In the genomic region with DNA sequence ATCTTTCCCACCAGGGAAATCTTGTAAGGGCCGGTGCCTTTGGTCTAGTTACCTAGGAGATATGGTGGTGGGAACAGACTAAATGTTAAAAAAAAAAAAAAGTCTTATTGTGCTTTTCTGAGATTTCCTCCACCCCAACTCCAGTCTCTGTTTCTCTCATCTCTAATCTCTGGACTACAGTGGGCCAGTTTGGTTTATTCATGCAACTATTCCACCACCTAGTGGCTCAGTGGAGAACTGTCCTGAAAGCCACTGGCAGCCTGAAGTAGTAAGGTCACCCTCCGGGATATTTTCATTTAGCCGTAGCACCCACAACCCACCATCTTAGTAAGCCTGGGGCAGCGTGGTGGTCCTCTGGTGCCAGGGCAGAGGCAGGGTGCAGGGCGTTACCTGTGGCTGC, we compare ENCODE assay signal across 9 mouse cellular contexts. TPM values are rescaled to one million over a fixed set of nuclear protein-coding genes. Genes with fewer than 3 reads are reported as not detected.
A peak's percentile ranks its signal among the peaks of the same experiment; 100 is the strongest.
DNase-seq lines count a peak whose midpoint lies in the region; ATAC-seq and TF ChIP-seq lines count a peak whose summit lies in the region.
"Had no signal": no experiment of that assay in that cellular context is flagged by ENCODE, and none has a peak within 500 bp of the region (broad histone marks: within the 10 kb centered on the region; RNA-seq: fewer than 3 reads in every experiment).

No protein-coding gene starts in this region.

- H3K4me1 ChIP-seq in forebrain, embryonic 15.5 days: peaks cover 11% of the 10 kb centered on the region; the same call in 1 of the 2 replicates
- H3K4me1 ChIP-seq in hindbrain, embryonic 16.5 days (ENCODE audit: control insufficient read depth, insufficient read depth, low read depth, low read length): no peaks in the 10 kb centered on the region; the same call in 1 of the 2 replicates
- H3K4me1 ChIP-seq in midbrain, postnatal 0 days (ENCODE audit: insufficient read depth, low read length): no peaks in the 10 kb centered on the region
- H3K4me1 ChIP-seq in stomach, embryonic 16.5 days (ENCODE audit: control insufficient read depth, insufficient read depth, low read length): peaks cover 17% of the 10 kb centered on the region
- H3K4me1 ChIP-seq: heart, embryonic 15.5 days had no signal

- H3K9me3 ChIP-seq in forebrain, embryonic 15.5 days: no peaks in the 10 kb centered on the region
- H3K9me3 ChIP-seq in hindbrain, embryonic 16.5 days (ENCODE audit: control insufficient read depth, low read length): no peaks in the 10 kb centered on the region
- H3K9me3 ChIP-seq in midbrain, postnatal 0 days (ENCODE audit: low read length): no peaks in the 10 kb centered on the region
- H3K9me3 ChIP-seq in stomach, embryonic 16.5 days (replicated peaks; ENCODE audit: control insufficient read depth, low read length): no peaks in the 10 kb centered on the region
- H3K9me3 ChIP-seq: heart, embryonic 15.5 days had no signal

- peak; percentile 94 for TF ChIP-seq CTCF in midbrain, postnatal 0 days (IDR thresholded peaks at IDR 0.05)

- H3K36me3 ChIP-seq in forebrain, embryonic 15.5 days: no peaks in the 10 kb centered on the region
- no peaks in the 10 kb centered on the region for H3K36me3 ChIP-seq in hindbrain, embryonic 16.5 days (ENCODE audit: control insufficient read depth, insufficient read depth, low read length)
- no peaks in the 10 kb centered on the region for H3K36me3 ChIP-seq in midbrain, postnatal 0 days (ENCODE audit: insufficient read depth, low read length)
- H3K36me3 ChIP-seq in stomach, embryonic 16.5 days (ENCODE audit: control insufficient read depth, insufficient read depth, low read length): no peaks in the 10 kb centered on the region
- H3K36me3 ChIP-seq: heart, embryonic 15.5 days had no signal

- intact Hi-C loops in left cerebral cortex, postnatal 10 days (cut with DNase I): loop anchor here (5.0 kb wide), 3 partner anchors 62 to 262 kb away; partner anchors contain the start of gene Kdelr1

- no peak overlapping the region for H3K4me3 ChIP-seq in forebrain, embryonic 15.5 days
- no peak overlapping the region for H3K4me3 ChIP-seq in hindbrain, embryonic 16.5 days (ENCODE audit: low read length)
- no peak overlapping the region for H3K4me3 ChIP-seq in midbrain, postnatal 0 days (ENCODE audit: low read depth, low read length)
- H3K4me3 ChIP-seq in stomach, embryonic 16.5 days (replicated peaks; ENCODE audit: low read length): no peak overlapping the region
- H3K4me3 ChIP-seq: heart, embryonic 15.5 days had no signal

- H3K27ac ChIP-seq in forebrain, embryonic 15.5 days (replicated peaks): no peak overlapping the region
- no peak overlapping the region for H3K27ac ChIP-seq in hindbrain, embryonic 16.5 days (ENCODE audit: low read depth, low read length)
- H3K27ac ChIP-seq in midbrain, postnatal 0 days (ENCODE audit: low read depth, low read length): no peak overlapping the region
- H3K27ac ChIP-seq in stomach, embryonic 16.5 days (ENCODE audit: low read length): no peak overlapping the region
- H3K27ac ChIP-seq: heart, embryonic 15.5 days had no signal

- no peak overlapping the region for H3K4me2 ChIP-seq in forebrain, embryonic 15.5 days (replicated peaks)
- no peak overlapping the region for H3K4me2 ChIP-seq in hindbrain, embryonic 16.5 days (ENCODE audit: low read length)
- no peak overlapping the region for H3K4me2 ChIP-seq in midbrain, postnatal 0 days (ENCODE audit: low read depth, low read length, poor library complexity, severe bottlenecking)
- no peak overlapping the region for H3K4me2 ChIP-seq in stomach, embryonic 16.5 days (ENCODE audit: low read depth, low read length)
- H3K4me2 ChIP-seq: heart, embryonic 15.5 days had no signal

- 16% methylated on average over 5 of the region's 5 CpGs for WGBS in forebrain, embryonic 15.5 days
- WGBS in hindbrain, embryonic 16.5 days: 8% methylated on average over 5 of the region's 5 CpGs
- 14% methylated on average over 5 of the region's 5 CpGs for WGBS in midbrain, postnatal 0 days
- WGBS in stomach, embryonic 16.5 days: 10% methylated on average over 5 of the region's 5 CpGs

- H3K27me3 ChIP-seq in forebrain, embryonic 15.5 days: no peaks in the 10 kb centered on the region
- no peaks in the 10 kb centered on the region for H3K27me3 ChIP-seq in hindbrain, embryonic 16.5 days (replicated peaks; ENCODE audit: control insufficient read depth, insufficient read depth, low read length)
- H3K27me3 ChIP-seq in midbrain, postnatal 0 days (ENCODE audit: insufficient read depth, low read length): no peaks in the 10 kb centered on the region
- no peaks in the 10 kb centered on the region for H3K27me3 ChIP-seq in stomach, embryonic 16.5 days (ENCODE audit: control insufficient read depth, insufficient read depth, low read length)

- peak; percentile 63 for ATAC-seq in forebrain, embryonic 15.5 days (replicated peaks)
- peak; percentile 80 for ATAC-seq in hindbrain, embryonic 16.5 days
- peak; percentile 44; the same call in 1 of the 2 replicates for ATAC-seq in midbrain, postnatal 0 days (ENCODE audit: low FRiP score)
- ATAC-seq in stomach, embryonic 16.5 days (ENCODE audit: insufficient read depth, low FRiP score): peak; percentile 39; the same call in 1 of the 2 replicates

- H3K9ac ChIP-seq in forebrain, embryonic 15.5 days (replicated peaks): no peak overlapping the region
- 0 out of 2 replicates have a peak overlapping the region, but pooled peaks have one; percentile 45 for H3K9ac ChIP-seq in hindbrain, embryonic 16.5 days (ENCODE audit: low read depth, low read length)
- no peak overlapping the region for H3K9ac ChIP-seq in midbrain, postnatal 0 days (replicated peaks; ENCODE audit: low read length, poor library complexity, severe bottlenecking)
- H3K9ac ChIP-seq in stomach, embryonic 16.5 days (ENCODE audit: low read length): no peak overlapping the region
- H3K9ac ChIP-seq: heart, embryonic 15.5 days had no signal

- DNase-seq in 416B (ENCODE audit: low read depth) (peak; percentile 73), MEL-GATA-1-ER (ENCODE audit: extremely low read depth, low read depth) (peak; percentile 46)
- DNase-seq in cerebellum, adult 18-20 months: peak; percentile 65 to 71
- DNase-seq in left cerebral cortex, postnatal 10 days (ENCODE audit: extremely low spot score in 1 of 2, low spot score in 2 of 2): peak; percentile 71 to 79
- peak; percentile 86 for DNase-seq in midbrain, postnatal 0 days (ENCODE audit: low spot score)

RNA-seq across cellular contexts. Expression of gene Abcc6, which starts 20.5 kb away (rescaled TPM):
- polyA plus RNA-seq in forebrain, embryonic 15.5 days (2015; fragmentation: Nextera tagmentation; extraction: Ambion mirVana): 0.27 TPM in 2 replicates
- 0.53 and 1.0 TPM in 2 replicates for polyA plus RNA-seq in hindbrain, embryonic 16.5 days (2015; fragmentation: Nextera tagmentation; extraction: Ambion mirVana)
- total RNA-seq in left cerebral cortex, postnatal 10 days (2021): 1 to 10 TPM; 3.9 to 4.4 TPM
- total RNA-seq in midbrain, postnatal 0 days (2014; rRNA removed): 1.3 and 2.1 TPM in 2 replicates
- 0.43 and 0.89 TPM in 2 replicates for polyA plus RNA-seq in midbrain, postnatal 0 days (2015; fragmentation: Nextera tagmentation; extraction: Ambion mirVana)
- 1.6 and 2.7 TPM in 2 replicates for polyA plus RNA-seq in stomach, embryonic 16.5 days (2015; fragmentation: Nextera tagmentation; extraction: Ambion mirVana)
- polyA plus RNA-seq: heart, embryonic 15.5 days had no signal

RNA-seq across cellular contexts. Expression of gene Nomo1, which starts 23.9 kb away (rescaled TPM):
- polyA plus RNA-seq in forebrain, embryonic 15.5 days (2015; fragmentation: Nextera tagmentation; extraction: Ambion mirVana): 42.2 and 42.4 TPM in 2 replicates
- polyA plus RNA-seq in hindbrain, embryonic 16.5 days (2015; fragmentation: Nextera tagmentation; extraction: Ambion mirVana): 47.3 TPM in 2 replicates
- 100 to 1,000 TPM; 109 to 115 TPM for total RNA-seq in left cerebral cortex, postnatal 10 days (2021)
- 44.2 and 56.3 TPM in 2 replicates for total RNA-seq in midbrain, postnatal 0 days (2014; rRNA removed)
- 35.8 and 38.7 TPM in 2 replicates for polyA plus RNA-seq in midbrain, postnatal 0 days (2015; fragmentation: Nextera tagmentation; extraction: Ambion mirVana)
- 46.5 and 47.2 TPM in 2 replicates for polyA plus RNA-seq in stomach, embryonic 16.5 days (2015; fragmentation: Nextera tagmentation; extraction: Ambion mirVana)
